Mouse (Mus musculus) kidney, adult 11 months (tissue): ENCODE measurements around the gene Rnft2.

Source experiments
- DNase-seq: peaks from one replicate; pipeline ENCODE4 v3.0.0; 2022

The Rnft2 gene

DNA sequence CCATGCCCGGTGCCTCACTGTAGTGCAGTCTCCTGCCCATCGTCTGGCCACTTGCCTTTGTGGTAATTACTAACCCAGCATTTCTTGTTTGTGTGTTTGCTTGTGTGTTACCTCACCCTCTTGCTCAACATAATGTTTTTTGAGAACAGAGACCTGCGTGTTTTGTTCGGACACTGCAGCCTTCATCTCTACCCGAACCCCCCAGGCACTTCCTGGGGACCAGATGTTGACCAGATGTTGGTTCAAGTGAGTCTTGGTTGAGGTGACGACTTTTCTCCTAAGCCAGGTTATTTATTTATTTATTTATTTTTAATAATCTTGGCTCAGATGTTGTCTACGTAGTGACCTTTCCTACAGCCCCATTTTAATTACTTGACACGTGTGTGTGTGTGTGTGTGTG, 2.5 kb upstream of the Rnft2 start:
- no peak for DNase-seq

DNA sequence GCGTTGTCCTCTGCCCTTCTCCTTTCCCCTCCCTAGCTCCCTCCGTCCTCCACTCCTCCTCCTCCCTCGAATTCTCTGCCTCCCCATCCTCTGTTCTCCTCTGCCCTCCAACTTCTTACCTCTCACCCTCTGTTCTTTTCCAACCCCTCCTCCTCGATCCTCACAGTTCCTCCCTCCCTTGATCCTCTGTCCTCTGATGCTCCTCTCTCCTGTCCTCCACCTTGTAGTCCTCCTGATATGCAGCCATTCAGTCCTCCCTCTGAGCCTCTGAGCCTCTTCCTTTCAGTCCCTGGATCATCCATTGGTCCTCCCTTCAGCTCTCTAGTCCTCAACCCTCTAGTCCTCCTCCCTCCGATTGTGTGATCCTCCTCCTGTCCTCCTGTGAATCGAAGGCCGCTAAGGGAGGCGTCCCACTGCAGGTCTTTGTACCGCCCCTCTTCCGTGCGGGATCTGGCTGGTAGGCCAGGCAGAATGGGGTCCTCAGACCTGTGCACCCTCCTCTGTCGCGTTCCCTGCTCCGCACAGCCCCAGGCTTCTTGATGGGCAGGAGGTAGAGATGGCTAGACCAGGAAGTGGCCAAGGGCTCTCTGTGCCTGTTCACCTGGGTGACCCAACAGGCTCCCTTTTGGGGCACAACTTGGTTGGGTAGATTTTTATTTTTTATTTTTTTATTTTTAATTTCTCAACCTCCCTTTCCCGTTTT, 841 bp upstream of the Rnft2 start:
- no peak for DNase-seq

DNA sequence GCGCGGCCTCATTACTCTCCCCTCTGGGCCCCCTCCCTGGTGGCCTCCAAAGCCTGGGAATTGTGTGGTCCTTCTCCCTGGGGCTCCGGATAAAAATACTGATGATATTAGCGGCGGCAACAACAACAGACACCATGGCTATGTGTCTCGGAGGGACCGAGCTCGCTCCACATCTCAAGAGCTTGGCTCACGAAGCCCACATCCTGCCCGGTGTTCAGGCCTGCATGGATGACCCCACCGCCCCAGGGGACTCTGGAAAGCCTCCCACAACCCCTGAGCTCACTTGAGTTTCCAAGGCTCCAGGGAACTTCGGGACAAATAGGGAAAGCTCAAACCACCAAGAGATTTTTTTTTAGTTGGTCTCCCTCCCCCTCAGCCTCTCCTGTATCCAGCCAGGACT, 5.2 kb downstream of the Rnft2 start:
- no peak for DNase-seq

DNA sequence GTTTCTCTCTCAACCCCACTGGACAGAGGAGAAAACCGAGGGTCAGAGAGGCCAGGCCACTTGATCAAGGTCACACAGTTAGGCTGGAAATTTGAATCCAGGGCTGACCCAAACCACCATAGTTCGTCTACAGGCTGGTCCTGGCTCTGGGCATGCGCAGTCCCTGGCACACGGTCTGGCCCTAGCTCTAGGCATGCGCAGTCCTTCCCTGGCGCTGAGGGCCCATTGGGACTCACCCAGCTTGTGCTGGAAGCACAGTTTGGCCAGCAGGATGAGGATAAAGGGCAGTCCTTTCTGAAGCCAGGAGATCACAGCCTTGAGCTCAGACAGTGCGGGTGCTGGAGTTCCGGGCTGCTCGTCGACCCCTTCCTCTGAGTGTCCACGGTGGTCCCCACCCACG, 8.0 kb downstream of the Rnft2 start:
- DNase-seq = no peak

DNA sequence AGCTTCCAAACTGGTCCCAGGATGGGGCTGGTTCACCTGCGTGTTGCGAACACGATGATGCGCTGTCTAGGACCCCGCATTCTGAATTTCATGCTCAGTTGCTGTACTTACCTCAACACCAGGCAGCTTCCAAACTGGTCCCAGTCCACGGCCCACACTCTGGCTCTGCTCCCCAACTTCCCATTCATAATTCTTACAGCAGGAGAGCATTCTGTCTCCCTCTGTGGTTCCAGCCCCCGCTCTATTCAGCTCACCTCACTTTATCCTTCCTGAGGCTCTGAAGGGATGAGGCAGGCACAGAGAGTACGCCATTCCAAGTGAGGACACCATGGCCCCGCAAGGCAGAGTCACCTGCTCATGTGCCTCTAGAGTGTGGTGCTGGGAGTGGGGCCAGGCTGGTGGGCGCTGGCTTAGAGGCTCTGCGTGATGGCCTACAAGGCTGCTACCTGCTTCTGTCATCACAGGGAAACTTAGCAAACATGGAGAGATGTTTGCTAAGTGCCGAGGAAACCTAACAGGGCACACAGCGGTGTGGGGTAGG, 14.8 kb downstream of the Rnft2 start:
- DNase-seq = no peak

DNA sequence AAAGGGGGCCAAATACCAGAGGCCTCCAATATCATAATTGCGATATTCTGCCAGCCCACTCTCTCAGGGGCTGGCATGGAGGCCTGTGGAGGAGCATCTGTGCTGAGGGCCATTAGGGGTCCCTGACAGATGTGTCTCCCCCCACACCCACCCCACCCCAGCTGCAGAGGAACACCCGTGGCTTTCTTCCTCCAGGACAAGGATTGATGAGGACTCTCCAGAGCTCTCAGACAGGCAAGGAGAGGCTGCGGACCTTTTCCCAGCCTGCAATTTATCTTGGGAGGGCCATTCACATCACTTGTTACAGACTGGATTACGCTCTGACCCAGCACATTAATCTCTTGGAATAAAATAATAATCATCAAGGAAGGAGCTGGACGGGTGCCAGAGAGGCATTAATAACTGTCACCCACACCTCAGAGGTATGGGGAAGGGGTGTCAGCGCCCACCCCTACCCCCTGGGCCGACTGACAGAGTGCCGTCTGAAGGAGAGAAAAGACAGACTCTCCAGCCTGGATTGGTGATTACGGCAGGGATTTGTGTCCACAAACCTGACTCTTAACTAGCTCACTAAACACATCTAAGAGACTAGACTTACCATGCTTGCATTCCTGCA, 21.7 kb downstream of the Rnft2 start:
- no peak for DNase-seq

DNA sequence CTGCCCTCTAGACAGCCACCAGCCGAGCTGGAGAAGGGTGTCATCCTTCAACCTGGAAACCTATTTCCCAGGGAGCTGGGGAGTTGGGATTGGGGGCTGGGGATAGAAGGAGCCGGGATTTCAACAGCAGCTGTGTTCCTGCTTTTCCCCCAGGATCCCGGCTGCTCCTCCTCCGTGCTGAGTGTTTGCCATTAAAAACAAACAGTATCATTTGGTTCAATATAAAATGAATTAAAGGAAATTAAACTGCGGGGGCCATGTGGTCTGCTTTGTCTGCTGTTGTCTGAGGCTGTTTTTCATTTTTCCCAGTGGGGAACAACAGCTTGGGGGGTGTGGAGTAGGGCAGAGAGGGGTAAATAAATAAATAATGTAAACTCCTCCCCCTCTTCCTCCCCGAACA, 27.5 kb downstream of the Rnft2 start:
- DNase-seq = no peak

DNA sequence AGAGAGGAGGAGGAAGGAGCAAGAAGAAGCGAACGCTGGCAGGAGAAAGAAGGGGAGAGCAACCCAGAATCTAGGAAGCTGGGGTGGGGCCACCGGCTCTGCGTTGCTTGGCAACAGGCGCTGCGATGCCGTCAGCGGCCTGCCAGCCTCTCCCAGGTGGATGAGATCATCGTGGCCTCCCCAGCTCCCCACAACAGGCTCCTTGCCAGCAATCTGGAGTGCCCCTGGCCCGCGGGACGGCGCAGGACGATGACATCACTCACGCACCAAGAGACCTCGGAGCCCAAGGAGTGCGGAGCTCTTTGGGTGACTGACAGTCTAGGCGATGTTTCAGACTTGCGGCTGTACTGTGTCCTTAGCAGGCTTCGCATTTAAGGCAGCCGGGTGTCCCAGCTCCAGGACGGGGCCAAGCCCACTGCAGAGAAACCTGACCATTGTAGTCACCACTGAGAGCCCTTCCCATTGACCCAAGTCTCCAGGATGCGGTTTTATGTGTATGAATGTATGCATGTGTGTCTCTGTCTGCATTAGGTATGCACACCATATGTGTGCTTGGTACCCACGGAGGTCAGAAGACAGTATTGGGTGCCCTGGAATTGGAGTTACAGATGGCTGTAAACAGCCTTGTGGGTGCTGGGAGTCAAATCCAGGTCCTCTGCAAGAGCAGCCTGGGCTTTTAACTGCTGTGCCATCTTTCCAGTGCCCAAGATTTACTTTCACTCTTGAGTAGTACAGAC, 30.3 kb downstream of the Rnft2 start:
- DNase-seq = peak; percentile 16

DNA sequence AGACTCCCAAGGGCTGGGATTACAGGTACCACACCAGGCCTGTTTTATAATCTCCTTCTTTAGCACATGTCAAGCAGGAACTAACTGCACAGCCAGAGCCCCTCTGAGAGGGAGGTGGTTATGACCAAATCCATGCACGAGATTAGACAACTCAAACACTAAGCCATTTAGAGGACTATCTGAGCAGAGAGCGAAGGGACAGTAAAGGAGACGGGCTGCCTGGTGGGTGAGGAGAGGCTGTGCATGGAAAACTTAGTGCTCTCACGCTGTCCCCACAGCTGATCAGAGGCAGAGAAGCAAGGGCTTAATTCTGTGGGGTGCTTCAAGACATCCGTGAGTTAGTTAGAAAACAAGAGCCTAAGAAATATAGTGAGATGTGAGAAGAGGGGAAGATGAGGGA, 30.9 kb downstream of the Rnft2 start:
- DNase-seq = no peak

DNA sequence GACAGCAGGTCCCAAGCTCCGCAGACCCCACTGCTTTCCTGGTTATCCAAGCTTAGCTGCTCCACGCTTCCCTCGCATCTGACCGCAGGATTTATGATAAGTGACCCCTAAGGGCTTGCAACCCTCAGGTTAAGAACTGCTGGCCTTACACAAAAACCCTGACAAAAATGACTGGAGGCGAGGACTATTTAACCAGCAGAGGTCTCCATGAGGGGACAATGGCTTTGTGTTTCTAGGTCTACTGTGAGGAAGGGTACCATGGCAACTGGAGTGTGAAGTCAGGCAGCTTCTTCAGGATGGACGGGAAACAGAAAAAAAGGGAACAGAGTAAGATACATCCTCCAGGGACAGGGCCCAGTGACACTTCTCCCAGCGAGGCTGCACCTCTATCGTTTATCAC, 39.1 kb downstream of the Rnft2 start:
- DNase-seq = no peak

DNA sequence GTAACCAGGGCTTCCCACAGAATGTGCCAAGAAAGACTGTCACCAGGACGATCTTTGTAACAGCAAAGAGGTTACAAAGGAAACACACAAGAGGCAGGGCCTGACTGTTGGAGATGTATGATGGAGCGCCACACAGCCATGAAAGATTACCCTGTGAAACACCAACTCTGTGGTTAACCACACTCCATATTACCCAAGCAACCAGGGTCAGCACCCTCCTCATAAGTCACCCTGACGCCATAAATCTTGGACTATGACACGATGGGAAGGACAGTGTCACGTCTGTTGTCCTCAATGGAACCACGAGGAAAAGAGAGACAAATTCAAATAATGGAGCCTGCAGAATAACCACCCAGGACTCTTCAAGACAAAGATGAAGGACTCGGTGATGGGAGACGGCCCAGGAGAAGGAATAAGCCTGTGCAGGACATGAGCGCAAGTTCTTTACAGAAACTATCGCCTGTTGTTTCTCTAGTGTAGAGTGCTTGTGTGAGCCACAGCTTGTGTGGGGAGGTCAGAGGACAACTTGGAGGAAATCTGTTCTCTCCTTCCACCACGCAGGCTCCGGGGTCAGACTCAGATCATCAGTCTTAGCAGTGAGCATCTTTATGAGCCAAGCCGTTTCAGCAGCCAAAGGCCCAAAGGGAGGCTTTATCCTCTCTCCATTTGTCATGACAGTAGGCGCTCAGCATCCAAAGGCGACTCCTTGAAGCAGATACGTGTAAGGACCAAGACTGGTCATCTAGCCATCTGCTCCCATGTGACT, 40.1 kb downstream of the Rnft2 start:
- DNase-seq = peak; percentile 4

DNA sequence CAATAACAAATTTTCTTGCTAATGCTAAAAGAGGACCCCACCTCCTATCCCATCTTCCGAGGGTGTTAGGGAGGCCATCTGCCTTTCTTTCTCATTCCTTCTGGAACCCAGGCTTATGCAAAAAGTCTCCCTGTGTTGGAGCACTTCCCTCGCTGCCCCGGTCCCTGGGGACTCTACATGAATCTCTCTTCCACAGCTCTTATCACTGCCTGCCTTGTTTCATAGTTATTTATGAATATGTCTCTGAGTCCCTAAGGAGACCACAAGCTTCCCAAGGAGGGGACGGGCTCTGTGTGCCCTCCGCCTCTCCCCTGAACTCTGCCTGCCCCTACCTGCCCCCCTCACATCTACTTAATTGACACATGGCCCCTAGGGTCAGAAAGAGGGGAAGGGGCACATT, 45.2 kb downstream of the Rnft2 start:
- DNase-seq = no peak

DNA sequence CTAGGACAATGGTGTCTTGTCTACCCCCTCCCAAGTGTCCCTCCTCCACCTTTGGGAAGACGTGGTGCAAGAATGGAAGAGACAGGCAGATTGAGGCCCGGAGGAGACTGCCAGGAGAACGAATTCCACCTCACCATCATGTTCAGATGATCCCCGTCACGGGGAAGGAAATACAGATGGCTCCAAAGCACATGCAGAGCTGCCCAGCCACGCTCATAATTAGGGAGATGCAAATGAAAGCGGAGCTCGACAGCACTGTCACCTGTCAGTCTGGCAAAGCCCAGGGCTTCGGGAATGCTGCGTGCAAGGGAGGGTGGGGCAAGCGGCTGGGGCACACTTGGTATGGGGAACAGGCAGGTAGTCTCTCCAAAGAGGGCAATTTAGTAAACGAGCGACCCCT, 47.5 kb downstream of the Rnft2 start:
- DNase-seq = no peak

DNA sequence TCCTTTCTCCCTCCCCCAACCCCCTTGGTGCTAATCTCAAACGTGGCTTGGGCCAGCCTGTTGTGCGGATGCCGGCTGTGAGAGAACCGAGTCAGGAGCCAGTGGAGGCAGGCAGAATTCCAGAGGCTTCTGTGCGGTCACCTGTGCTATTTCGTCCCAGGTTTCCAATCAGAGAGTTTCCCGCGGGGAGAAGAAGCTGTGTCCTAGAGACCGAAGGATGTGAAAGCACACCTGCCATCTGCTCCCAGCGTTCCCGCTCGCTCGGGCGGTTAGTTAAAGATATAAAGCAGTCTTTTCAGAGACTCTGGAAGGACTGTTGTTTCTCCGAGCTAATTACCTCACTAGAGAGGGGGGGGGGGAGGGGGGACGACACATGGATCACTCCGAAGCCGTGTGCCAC, 52.7 kb downstream of the Rnft2 start:
- no peak for DNase-seq

DNA sequence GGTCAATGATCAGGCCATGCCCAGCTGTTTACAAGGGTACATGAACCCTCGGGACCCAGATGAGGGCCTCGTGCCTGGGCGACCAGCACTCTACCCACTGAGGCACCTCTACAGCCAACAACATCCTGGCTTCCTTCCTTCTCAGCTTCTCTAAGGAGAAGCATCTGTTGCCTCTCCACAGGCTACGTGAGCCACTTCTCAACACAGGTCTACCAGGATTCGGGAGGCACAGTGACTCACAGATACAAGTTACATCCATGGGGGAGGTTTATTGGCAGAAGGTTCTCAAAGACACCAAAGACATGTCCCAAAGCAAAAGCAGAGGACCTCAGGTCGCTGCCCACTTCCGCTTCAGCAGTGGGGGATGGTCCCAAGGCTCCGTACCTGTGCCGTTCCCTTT, 54.4 kb downstream of the Rnft2 start:
- DNase-seq = no peak

DNA sequence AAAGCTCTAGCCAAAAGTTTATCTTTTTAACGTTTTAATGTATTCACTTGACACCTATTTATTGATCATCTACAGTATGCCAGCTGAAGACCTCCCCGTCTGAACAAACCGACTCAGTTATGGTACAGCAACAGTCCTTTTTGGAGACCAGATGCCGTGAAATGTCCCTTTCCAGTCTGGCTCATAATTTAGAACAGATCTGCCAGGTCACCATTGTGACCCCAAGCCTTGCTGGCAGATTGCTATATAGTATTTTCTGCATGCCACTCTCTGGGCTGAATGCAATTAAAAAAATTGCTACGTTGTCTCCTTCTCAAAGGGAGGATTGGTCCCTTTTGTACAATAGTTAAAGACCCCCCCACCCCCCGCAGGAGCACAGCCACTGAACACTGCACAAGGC, 56.6 kb downstream of the Rnft2 start:
- DNase-seq = no peak

DNA sequence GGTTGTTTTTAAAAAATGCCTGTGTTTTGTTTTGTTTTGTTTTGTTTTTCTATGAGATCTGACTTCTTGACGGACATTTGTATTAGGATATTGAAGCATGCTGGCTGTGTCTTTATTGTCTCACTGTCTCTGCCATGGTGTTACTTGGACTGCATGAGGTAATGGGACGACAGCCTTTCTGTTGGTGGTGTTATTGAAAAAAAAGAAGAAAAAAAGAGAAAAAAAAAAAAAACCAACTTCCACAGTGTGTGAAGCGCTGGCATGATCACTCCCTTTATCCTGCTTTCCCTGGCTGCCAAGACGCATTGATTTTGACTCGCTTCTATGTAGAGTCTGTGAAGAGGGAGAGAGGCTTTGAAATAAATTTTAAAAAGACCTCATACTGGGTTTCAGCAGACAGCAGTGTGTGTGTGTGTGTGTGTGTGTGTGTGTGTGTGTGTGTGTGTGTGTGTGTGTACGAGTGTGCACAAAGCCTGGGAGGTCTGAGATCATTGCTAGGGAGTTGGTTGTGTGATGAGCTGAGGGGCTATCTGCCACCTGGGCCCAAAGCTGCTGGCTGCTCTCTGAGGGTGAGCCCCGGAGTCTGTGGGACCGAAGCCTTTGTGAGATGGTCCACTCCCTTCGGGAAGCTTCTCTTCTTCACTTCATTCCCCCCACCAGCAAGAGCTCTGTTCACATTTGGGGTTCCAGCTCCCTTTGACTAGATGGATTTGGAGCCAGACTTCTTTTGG, 57.8 kb downstream of the Rnft2 start:
- no peak for DNase-seq

DNA sequence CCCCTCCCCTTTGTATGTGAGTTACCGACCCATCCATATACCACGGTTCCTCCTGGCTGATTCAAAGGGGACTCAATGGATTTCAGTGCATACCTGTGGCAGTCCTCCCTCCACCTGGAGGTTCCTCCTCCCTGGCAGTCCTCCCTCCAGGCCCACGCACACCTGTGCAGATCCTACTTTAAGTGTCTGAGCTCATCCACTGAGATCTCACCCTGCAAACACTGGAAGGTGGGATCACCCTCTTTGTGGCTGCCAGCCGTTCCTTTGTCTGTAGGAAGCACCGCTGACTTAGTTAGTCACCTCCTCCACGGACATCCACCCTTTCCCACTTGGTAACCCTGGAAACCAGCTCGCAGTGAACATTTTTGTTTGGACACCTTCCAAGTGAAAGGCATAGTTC, 67.3 kb downstream of the Rnft2 start:
- DNase-seq = no peak

DNA sequence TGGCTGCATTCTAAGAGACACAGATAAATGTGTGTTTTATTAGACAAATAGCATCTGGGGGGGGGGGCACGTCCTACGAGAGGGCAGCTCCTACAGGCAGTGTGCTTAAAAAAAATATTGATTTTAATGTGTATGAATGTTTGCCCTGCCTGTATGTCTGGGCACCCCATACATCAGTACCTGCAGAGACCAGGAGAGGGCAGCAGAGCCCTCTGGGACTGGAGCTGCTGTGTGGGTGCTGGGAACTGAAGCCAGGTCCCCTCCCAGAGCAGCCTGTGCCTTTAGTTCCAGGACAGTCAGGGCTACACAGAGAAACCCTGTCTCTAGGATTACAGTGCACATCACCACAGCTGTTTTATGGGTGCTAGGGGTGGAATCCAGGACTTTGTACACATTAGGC, 69.8 kb downstream of the Rnft2 start:
- DNase-seq = no peak

DNA sequence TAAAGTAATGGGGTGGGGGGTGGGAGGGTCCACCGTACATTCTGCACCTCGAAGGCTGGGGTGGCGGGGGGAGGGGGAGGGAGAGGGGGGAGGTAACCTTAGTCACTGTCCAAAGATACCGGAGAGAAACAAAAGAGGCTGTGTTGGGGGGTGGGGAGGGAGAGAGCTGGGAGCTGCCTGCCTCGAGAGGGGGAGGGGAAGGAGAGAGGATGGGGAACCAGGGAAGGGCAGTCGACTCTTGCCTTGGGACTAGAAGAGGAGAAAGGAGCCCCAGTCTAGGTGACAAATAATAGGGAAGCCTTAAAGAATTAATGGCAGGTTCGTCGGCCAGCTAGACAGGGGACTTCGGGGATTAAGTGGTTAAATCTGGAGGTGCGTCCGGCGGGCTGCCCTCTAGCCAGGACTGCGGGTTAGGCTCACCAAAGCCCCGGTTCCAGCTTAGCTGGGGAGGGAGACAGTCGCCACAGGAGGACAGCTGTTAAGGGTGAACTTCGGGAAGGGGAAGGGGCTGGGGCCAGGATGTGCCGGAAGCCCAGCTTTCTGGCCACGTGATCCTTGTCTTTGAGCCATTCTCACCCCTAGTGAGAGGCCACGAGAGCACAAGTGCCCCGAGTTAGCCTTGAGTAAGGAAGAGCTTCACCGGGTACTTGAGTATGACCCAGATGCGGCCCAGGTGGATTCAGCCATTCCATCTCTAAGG, 70.5 kb downstream of the Rnft2 start:
- no peak for DNase-seq

DNA sequence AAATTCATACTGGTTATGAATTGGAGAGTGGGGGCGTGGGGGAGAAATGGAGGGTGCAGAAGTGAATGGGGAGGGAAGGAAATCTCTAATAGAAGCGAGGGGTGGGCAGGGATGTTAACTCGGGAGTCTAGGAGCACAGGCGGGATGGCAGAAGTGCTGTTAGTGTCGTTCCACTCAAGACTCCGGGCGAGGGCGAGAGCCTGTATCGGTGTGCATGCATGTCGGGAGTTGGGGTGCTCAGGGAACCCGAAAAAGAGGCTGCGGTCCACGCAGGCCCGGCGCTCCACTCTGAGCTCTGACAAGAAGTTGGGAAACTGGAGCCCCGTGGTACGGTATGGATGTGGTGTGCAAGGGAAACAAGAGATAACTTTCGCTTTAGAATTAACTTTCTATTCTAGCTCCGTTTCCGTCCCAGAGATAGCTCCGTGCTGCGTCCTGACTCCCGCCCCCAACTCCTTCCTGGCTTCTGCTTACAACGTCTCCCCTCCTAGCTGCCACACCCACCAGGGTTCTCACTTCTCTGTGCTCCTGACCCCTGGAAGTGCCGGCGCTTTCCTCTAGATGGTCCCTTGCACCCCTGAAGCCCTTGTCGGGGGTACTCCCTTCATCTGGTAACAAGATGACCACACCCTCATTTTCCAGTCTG, 72.7 kb downstream of the Rnft2 start:
- DNase-seq = no peak

DNA sequence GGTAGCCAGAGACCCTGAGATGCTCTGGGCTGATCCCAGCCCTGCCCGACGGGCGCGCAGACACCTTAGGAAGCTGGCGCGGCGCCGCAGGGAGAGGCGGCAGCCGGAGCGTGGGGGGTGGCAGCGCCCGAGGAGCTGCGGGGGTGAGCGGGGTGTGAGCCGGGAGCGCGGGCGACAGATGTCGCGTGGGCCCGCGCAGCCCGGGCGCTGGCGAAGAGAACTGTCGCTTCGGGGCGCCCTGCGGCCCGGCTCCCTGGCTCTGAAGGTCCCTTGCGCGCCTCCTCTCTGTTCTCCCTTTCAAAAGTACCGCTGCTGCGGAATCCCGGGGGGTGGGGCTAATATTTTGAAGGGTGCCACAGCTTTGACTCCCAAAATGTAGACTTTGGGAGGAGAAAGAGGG, 73.3 kb downstream of the Rnft2 start:
- DNase-seq = no peak
